Mouse (Mus musculus) myocyte (in vitro differentiated cells): Measurements from ENCODE around the gene Ccdc182.

Source experiments
- CEBPB ChIP-seq: IDR thresholded peaks from 2 replicates; pipeline ENCODE4 v1.6.1; 2011; ENCODE audit warnings: mild to moderate bottlenecking, moderate library complexity; ENCODE audit not compliant: poor library complexity, insufficient read depth, severe bottlenecking
- E2F4 ChIP-seq: IDR thresholded peaks from one replicate; pipeline ENCODE4 v1.6.1; 2011; ENCODE audit warnings: mild to moderate bottlenecking, control low read depth, moderate library complexity; ENCODE audit not compliant: insufficient read depth
- MAX ChIP-seq: IDR thresholded peaks from one replicate; pipeline ENCODE4 v1.6.1; 2011; ENCODE audit warnings: low read depth, mild to moderate bottlenecking, control low read depth
- MYOD1 ChIP-seq, 3 experiments: IDR thresholded peaks; one replicate each; pipeline ENCODE4 v1.6.1; 2011; ENCODE audit warnings: control low read depth in 2 of 3, low read depth in 2 of 3, mild to moderate bottlenecking in 2 of 3, moderate library complexity in 1 of 3; ENCODE audit not compliant: insufficient read length in 2 of 3, control insufficient read depth in 1 of 3
- POLR2A ChIP-seq: IDR thresholded peaks from one replicate; pipeline ENCODE4 v1.6.1; 2011; ENCODE audit warnings: low read depth, mild to moderate bottlenecking, control low read depth, moderate library complexity; ENCODE audit not compliant: insufficient read length
- POLR2AphosphoS2 ChIP-seq: IDR thresholded peaks from one replicate; pipeline ENCODE4 v1.6.1; 2011; ENCODE audit warnings: low read depth, control low read depth; ENCODE audit not compliant: insufficient read length
- SRF ChIP-seq: IDR thresholded peaks from one replicate; pipeline ENCODE4 v1.6.1; 2011; ENCODE audit warnings: low read depth; ENCODE audit not compliant: control insufficient read depth, insufficient read length
- TCF12 ChIP-seq: IDR thresholded peaks from one replicate; pipeline ENCODE4 v1.6.1; 2011; ENCODE audit warnings: mild to moderate bottlenecking, control low read depth; ENCODE audit not compliant: poor library complexity, insufficient read depth, severe bottlenecking
- TCF3 ChIP-seq: IDR thresholded peaks from one replicate; pipeline ENCODE4 v1.6.1; 2011; ENCODE audit warnings: low read depth, control low read depth; ENCODE audit not compliant: insufficient read length
- USF1 ChIP-seq: IDR thresholded peaks from one replicate; pipeline ENCODE4 v1.6.1; 2011; ENCODE audit warnings: low read depth, mild to moderate bottlenecking, control low read depth, moderate library complexity

GRCm38 (mm10) chr11:88279006-88279405 is 14.9 kb upstream of the Ccdc182 start:
- TF ChIP-seq E2F4 (no peak), POLR2A (no peak), MYOD1 (IDR thresholded peaks at IDR 0.05; ENCODE audit: control insufficient read depth in 1 of 3, insufficient read length in 2 of 3, low read depth in 2 of 3) (no peak), CEBPB (no peak), TCF12 (no peak), MAX (no peak), POLR2AphosphoS2 (no peak), TCF3 (no peak), USF1 (no peak), SRF (no peak)
